13 mouse cellular contexts compared by ENCODE assay signal in genomic region chr1:57875512-57875911, GRCm38 (mm10).
DNase-seq lines count a peak whose midpoint lies in the region; ATAC-seq lines count a peak whose summit lies in the region.
"Had no signal": no experiment of that assay in that cellular context is flagged by ENCODE, and none has a peak within 500 bp of the region (broad histone marks: within the 10 kb centered on the region; RNA-seq: fewer than 3 reads in every experiment).

No protein-coding gene starts in this region.

- H3K27ac ChIP-seq in limb, embryonic 12.5 days, result peak overlapping the region; percentile 12; the same call in 1 of the 2 replicates
- H3K27ac ChIP-seq in limb, embryonic 10.5 days, result no peak overlapping the region
- H3K27ac ChIP-seq in forebrain, embryonic 14.5 days (ENCODE audit: low read depth, low read length), result peak overlapping the region; percentile 63
- peak overlapping the region; percentile 80 for H3K27ac ChIP-seq in hindbrain, embryonic 15.5 days (replicated peaks)
- no peak overlapping the region for H3K27ac ChIP-seq in intestine, embryonic 16.5 days (ENCODE audit: low read length)
- H3K27ac ChIP-seq: lung, embryonic 15.5 days had no signal

- H3K4me2 ChIP-seq in limb, embryonic 12.5 days, result no peak overlapping the region
- H3K4me2 ChIP-seq in forebrain, embryonic 14.5 days (ENCODE audit: low read length), result no peak overlapping the region
- H3K4me2 ChIP-seq in hindbrain, embryonic 15.5 days, result peak overlapping the region; percentile 24
- no peak overlapping the region for H3K4me2 ChIP-seq in intestine, embryonic 16.5 days (ENCODE audit: low read depth, low read length)
- H3K4me2 ChIP-seq: lung, embryonic 15.5 days had no signal

- WGBS in limb, embryonic 12.5 days, result 63% methylated on average over 7 of the region's 7 CpGs
- WGBS in limb, embryonic 10.5 days, result 79% methylated on average over 7 of the region's 7 CpGs
- 28% methylated on average over 7 of the region's 7 CpGs for WGBS in forebrain, embryonic 14.5 days
- WGBS in hindbrain, embryonic 15.5 days, result 9% methylated on average over 7 of the region's 7 CpGs
- 55% methylated on average over 7 of the region's 7 CpGs for whole genome bisulfite sequencing in intestine, embryonic 16.5 days

- H3K4me3 ChIP-seq in limb, embryonic 12.5 days (replicated peaks), result no peak overlapping the region
- H3K4me3 ChIP-seq in limb, embryonic 10.5 days, result no peak overlapping the region
- no peak overlapping the region for H3K4me3 ChIP-seq in forebrain, embryonic 14.5 days (ENCODE audit: low read depth, low read length)
- no peak overlapping the region for H3K4me3 ChIP-seq in hindbrain, embryonic 15.5 days
- no peak overlapping the region for H3K4me3 ChIP-seq in intestine, embryonic 16.5 days (ENCODE audit: low read length)
- H3K4me3 ChIP-seq: erythroblast, embryonic 14.5 days; lung, embryonic 15.5 days had no signal

- no peaks in the 10 kb centered on the region for H3K27me3 ChIP-seq in limb, embryonic 12.5 days
- no peaks in the 10 kb centered on the region for H3K27me3 ChIP-seq in limb, embryonic 10.5 days (ENCODE audit: low read depth, poor library complexity, severe bottlenecking)
- no peaks in the 10 kb centered on the region for H3K27me3 ChIP-seq in forebrain, embryonic 14.5 days (replicated peaks; ENCODE audit: control insufficient read depth, insufficient read depth, low read length)
- H3K27me3 ChIP-seq in hindbrain, embryonic 15.5 days, result no peaks in the 10 kb centered on the region
- no peaks in the 10 kb centered on the region for H3K27me3 ChIP-seq in intestine, embryonic 16.5 days (replicated peaks; ENCODE audit: control insufficient read depth, insufficient read depth, low read length)
- H3K27me3 ChIP-seq: lung, embryonic 15.5 days had no signal

- no peak for ATAC-seq in limb, embryonic 12.5 days (ENCODE audit: insufficient number of reproducible peaks, insufficient read depth, low FRiP score, low TSS enrichment, low read depth)
- peak; percentile 70 for ATAC-seq in forebrain, embryonic 14.5 days
- peak; percentile 77 for ATAC-seq in hindbrain, embryonic 15.5 days (ENCODE audit: low FRiP score, low read depth)
- no peak for ATAC-seq in intestine, embryonic 16.5 days

- H3K9ac ChIP-seq in limb, embryonic 12.5 days (replicated peaks), result no peak overlapping the region
- H3K9ac ChIP-seq in forebrain, embryonic 14.5 days (ENCODE audit: low read length), result no peak overlapping the region
- no peak overlapping the region for H3K9ac ChIP-seq in hindbrain, embryonic 15.5 days
- H3K9ac ChIP-seq in intestine, embryonic 16.5 days (ENCODE audit: low read depth, low read length), result no peak overlapping the region
- H3K9ac ChIP-seq: lung, embryonic 15.5 days had no signal

- no peaks in the 10 kb centered on the region for H3K9me3 ChIP-seq in limb, embryonic 12.5 days
- H3K9me3 ChIP-seq in limb, embryonic 10.5 days (replicated peaks), result no peaks in the 10 kb centered on the region
- H3K9me3 ChIP-seq in forebrain, embryonic 14.5 days (replicated peaks; ENCODE audit: control insufficient read depth, low read length), result no peaks in the 10 kb centered on the region
- H3K9me3 ChIP-seq in hindbrain, embryonic 15.5 days, result no peaks in the 10 kb centered on the region
- no peaks in the 10 kb centered on the region for H3K9me3 ChIP-seq in intestine, embryonic 16.5 days (ENCODE audit: control insufficient read depth, low read length)
- H3K9me3 ChIP-seq: lung, embryonic 15.5 days had no signal

- DNase-seq in limb, embryonic 10.5 days (ENCODE audit: low spot score), result no peak
- peak; percentile 74 for DNase-seq in forebrain, embryonic 14.5 days (ENCODE audit: low spot score)
- peak; percentile 39 for DNase-seq in retina, embryonic 14.5 days (ENCODE audit: low spot score)
- no peak for DNase-seq in lung, postnatal 10 days
- DNase-seq: adrenal gland, postnatal 25 days; cerebellum, adult 9-11 months; heart, postnatal 14 days; kidney, adult 9 months had no signal

- no peaks in the 10 kb centered on the region for H3K36me3 ChIP-seq in limb, embryonic 12.5 days
- H3K36me3 ChIP-seq in limb, embryonic 10.5 days, result no peaks in the 10 kb centered on the region
- no peaks in the 10 kb centered on the region for H3K36me3 ChIP-seq in forebrain, embryonic 14.5 days (ENCODE audit: control insufficient read depth, insufficient read depth, low read length)
- no peaks in the 10 kb centered on the region for H3K36me3 ChIP-seq in hindbrain, embryonic 15.5 days
- no peaks in the 10 kb centered on the region for H3K36me3 ChIP-seq in intestine, embryonic 16.5 days (ENCODE audit: control insufficient read depth, insufficient read depth, low read length)
- H3K36me3 ChIP-seq: lung, embryonic 15.5 days had no signal

- peaks cover 39% of the 10 kb centered on the region for H3K4me1 ChIP-seq in limb, embryonic 12.5 days (replicated peaks)
- H3K4me1 ChIP-seq in limb, embryonic 10.5 days, result peaks cover 7% of the 10 kb centered on the region; the same call in 1 of the 2 replicates
- peaks cover 17% of the 10 kb centered on the region; the same call in 1 of the 2 replicates for H3K4me1 ChIP-seq in forebrain, embryonic 14.5 days (ENCODE audit: control insufficient read depth, insufficient read depth, low read length)
- H3K4me1 ChIP-seq in hindbrain, embryonic 15.5 days (replicated peaks), result peaks cover 32% of the 10 kb centered on the region
- no peaks in the 10 kb centered on the region for H3K4me1 ChIP-seq in intestine, embryonic 16.5 days (ENCODE audit: control insufficient read depth, insufficient read depth, low read length)
- H3K4me1 ChIP-seq: lung, embryonic 15.5 days had no signal

Comparison
In these comparisons a context has a peak if more than half of its experiments do, and no peak if none do; other contexts are left out.
1. H3K27ac ChIP-seq: peak in limb, embryonic 12.5 days (single experiment), forebrain, embryonic 14.5 days (single experiment) and hindbrain, embryonic 15.5 days (single experiment); none in limb, embryonic 10.5 days (single experiment) and intestine, embryonic 16.5 days (single experiment).
2. ATAC-seq: peak in forebrain, embryonic 14.5 days (single experiment) and hindbrain, embryonic 15.5 days (single experiment); none in limb, embryonic 12.5 days (single experiment) and intestine, embryonic 16.5 days (single experiment).
3. DNase-seq: peak in forebrain, embryonic 14.5 days (single experiment) and retina, embryonic 14.5 days (single experiment); none in limb, embryonic 10.5 days (single experiment) and lung, postnatal 10 days (single experiment).